Mouse (Mus musculus) thymus, postnatal 36 days (tissue): ENCODE data around the gene Gdf11.

ENCODE experiments used
- DNase-seq, 2 experiments: peaks; one replicate each; pipeline ENCODE4 v3.0.0; 2022; ENCODE audit warnings: mixed read lengths in 2 of 2

Gdf11 gene

GRCm38 (mm10) chr10:128891296-128892094 lies at the start of gene Gdf11:
Gene Gdf11, minus strand, starts transcription at chr10:128891718.
- peak; percentile 73 to 81 for DNase-seq

- DNase-seq: no peak
Observed at GRCm38 (mm10) chr10:128940475-128941061, 49.0 kb upstream of the Gdf11 start.

GRCm38 (mm10) chr10:128938974-128939373 lies 47.5 kb upstream of the Gdf11 start:
- no peak for DNase-seq

GRCm38 (mm10) chr10:128938457-128938856 lies 46.9 kb upstream of the Gdf11 start:
- DNase-seq: no peak

GRCm38 (mm10) chr10:128937756-128938390 lies 46.4 kb upstream of the Gdf11 start:
- no peak for DNase-seq

- no peak for DNase-seq
Observed at GRCm38 (mm10) chr10:128935826-128936440, 44.4 kb upstream of the Gdf11 start.

- no peak for DNase-seq
Observed at GRCm38 (mm10) chr10:128934997-128935787, 43.7 kb upstream of the Gdf11 start.

GRCm38 (mm10) chr10:128933976-128934721 lies 42.6 kb upstream of the Gdf11 start:
- DNase-seq: no peak

GRCm38 (mm10) chr10:128933574-128933973 lies 42.1 kb upstream of the Gdf11 start, which contains the start of gene Itga7:
Gene Itga7, plus strand, starts transcription at chr10:128933818.
- peak in 1 of 2 experiments; percentile 10 for DNase-seq

- DNase-seq: no peak
Observed at GRCm38 (mm10) chr10:128931441-128931840, 39.9 kb upstream of the Gdf11 start.

GRCm38 (mm10) chr10:128929638-128930378 lies 38.3 kb upstream of the Gdf11 start:
- DNase-seq: no peak

GRCm38 (mm10) chr10:128928356-128928755 lies 36.8 kb upstream of the Gdf11 start:
- DNase-seq: no peak

- no peak for DNase-seq
Observed at GRCm38 (mm10) chr10:128923935-128924334, 32.4 kb upstream of the Gdf11 start, which contains the start of gene Bloc1s1. Gene Bloc1s1, minus strand, starts transcription at chr10:128924035.

GRCm38 (mm10) chr10:128923013-128923691 lies 31.6 kb upstream of the Gdf11 start:
- DNase-seq: peak; percentile 92 to 93

- no peak for DNase-seq
Observed at GRCm38 (mm10) chr10:128922822-128923012, 31.2 kb upstream of the Gdf11 start, which contains the start of gene Rdh5. Gene Rdh5, minus strand, starts transcription at chr10:128922888.

- DNase-seq: no peak
Observed at GRCm38 (mm10) chr10:128921883-128922821, 30.6 kb upstream of the Gdf11 start.

GRCm38 (mm10) chr10:128921251-128921650 lies 29.7 kb upstream of the Gdf11 start:
- no peak for DNase-seq

GRCm38 (mm10) chr10:128920736-128921161 lies 29.2 kb upstream of the Gdf11 start:
- no peak for DNase-seq

GRCm38 (mm10) chr10:128919966-128920365 lies 28.4 kb upstream of the Gdf11 start:
- no peak for DNase-seq
